ENCODE assay signal across 20 mouse cellular contexts in genomic region chr2:180154796-180155195, GRCm38 (mm10). TPM values are rescaled to one million over a fixed set of nuclear protein-coding genes. Genes with fewer than 3 reads are reported as not detected.
DNase-seq lines count a peak whose midpoint lies in the region; ATAC-seq lines count a peak whose summit lies in the region.
"Had no signal": no experiment of that assay in that cellular context is flagged by ENCODE, and none has a peak within 500 bp of the region (broad histone marks: within the 10 kb centered on the region; RNA-seq: fewer than 3 reads in every experiment).

No protein-coding gene starts in this region.

- H3K9me3 ChIP-seq in embryonic facial prominence, embryonic 14.5 days (ENCODE audit: control insufficient read depth, low read length): no peaks in the 10 kb centered on the region
- H3K9me3 ChIP-seq in embryonic facial prominence, embryonic 10.5 days: no peaks in the 10 kb centered on the region
- H3K9me3 ChIP-seq: heart, embryonic 13.5 days; limb, embryonic 10.5 days; liver, embryonic 12.5 days; megakaryocyte, embryonic 14.5 days had no signal

- no peak overlapping the region for H3K27ac ChIP-seq in embryonic facial prominence, embryonic 14.5 days (replicated peaks; ENCODE audit: low read depth, low read length)
- no peak overlapping the region for H3K27ac ChIP-seq in embryonic facial prominence, embryonic 10.5 days (replicated peaks)
- H3K27ac ChIP-seq: heart, embryonic 13.5 days; limb, embryonic 10.5 days; liver, embryonic 12.5 days had no signal

- peak; percentile 40 for DNase-seq in embryonic facial prominence, embryonic 14.5 days (ENCODE audit: low spot score)
- DNase-seq in embryonic facial prominence, embryonic 10.5 days (ENCODE audit: low spot score): no peak
- DNase-seq in left cerebral cortex, postnatal 25 days (ENCODE audit: low spot score in 2 of 2): peak; percentile 49 to 76
- no peak for DNase-seq in left cerebral cortex, adult 11 months (ENCODE audit: low spot score)
- peak; percentile 49 for DNase-seq in right cerebral cortex, postnatal 25 days
- no peak for DNase-seq in right cerebral cortex, postnatal 14 days
- peak; percentile 58 for DNase-seq in telencephalon, adult 2 months (ENCODE audit: low read depth, low spot score)
- no peak for DNase-seq in lung, postnatal 14 days
- DNase-seq: B cell, adult 2 months; thymus, adult 2 months had no signal

- ATAC-seq in embryonic facial prominence, embryonic 14.5 days (ENCODE audit: low read depth): no peak
- ATAC-seq: inflammation-experienced regulatory T-cells, adult 6 months; liver, embryonic 12.5 days had no signal

- no peaks in the 10 kb centered on the region for H3K27me3 ChIP-seq in embryonic facial prominence, embryonic 14.5 days (replicated peaks; ENCODE audit: control insufficient read depth, insufficient read depth, low read length)
- H3K27me3 ChIP-seq in embryonic facial prominence, embryonic 10.5 days (replicated peaks; ENCODE audit: low read depth, poor library complexity, severe bottlenecking): no peaks in the 10 kb centered on the region
- H3K27me3 ChIP-seq: heart, embryonic 13.5 days; liver, embryonic 12.5 days; megakaryocyte, embryonic 14.5 days had no signal

- no peak overlapping the region for H3K4me3 ChIP-seq in embryonic facial prominence, embryonic 14.5 days (ENCODE audit: low read depth, low read length)
- no peak overlapping the region for H3K4me3 ChIP-seq in embryonic facial prominence, embryonic 10.5 days
- H3K4me3 ChIP-seq: heart, embryonic 13.5 days; limb, embryonic 10.5 days; liver, embryonic 12.5 days; megakaryocyte, embryonic 14.5 days had no signal

- H3K4me1 ChIP-seq in embryonic facial prominence, embryonic 14.5 days (ENCODE audit: control insufficient read depth, insufficient read depth, low read length): no peaks in the 10 kb centered on the region
- H3K4me1 ChIP-seq in embryonic facial prominence, embryonic 10.5 days: no peaks in the 10 kb centered on the region
- H3K4me1 ChIP-seq: heart, embryonic 13.5 days; limb, embryonic 10.5 days; liver, embryonic 12.5 days; megakaryocyte, embryonic 14.5 days had no signal

- no peak overlapping the region for H3K4me2 ChIP-seq in embryonic facial prominence, embryonic 14.5 days (ENCODE audit: low read depth, low read length)
- H3K4me2 ChIP-seq: heart, embryonic 13.5 days; liver, embryonic 12.5 days had no signal

- peaks cover 83% of the 10 kb centered on the region for H3K36me3 ChIP-seq in embryonic facial prominence, embryonic 14.5 days (ENCODE audit: control insufficient read depth, insufficient read depth, low read length)
- peaks cover 78% of the 10 kb centered on the region for H3K36me3 ChIP-seq in embryonic facial prominence, embryonic 10.5 days (replicated peaks)

- 76% methylated on average over 3 of the region's 3 CpGs for WGBS in embryonic facial prominence, embryonic 14.5 days
- 84% methylated on average over 3 of the region's 3 CpGs for WGBS in embryonic facial prominence, embryonic 10.5 days

- no peak overlapping the region for H3K9ac ChIP-seq in embryonic facial prominence, embryonic 14.5 days (ENCODE audit: low read depth, low read length)
- H3K9ac ChIP-seq: heart, embryonic 13.5 days; liver, embryonic 12.5 days had no signal

- intact Hi-C loops in left cerebral cortex, postnatal 25 days (cut with DNase I): no loop called here

RNA-seq across cellular contexts. Expression of gene Adrm1, which starts 16.5 kb away (rescaled TPM):
- polyA plus RNA-seq in embryonic facial prominence, embryonic 14.5 days (2014; fragmentation: Nextera tagmentation; extraction: Ambion mirVana): 130 and 142 TPM in 2 replicates
- 264 and 272 TPM in 2 replicates for polyA plus RNA-seq in embryonic facial prominence, embryonic 10.5 days (2016; fragmentation: Nextera tagmentation; extraction: Ambion mirVana)
- 100 to 1,000 TPM in 1 of 2 experiments, 10 to 100 TPM in 1; 91.6 to 103 TPM for total RNA-seq in left cerebral cortex, postnatal 25 days (2021)

RNA-seq across cellular contexts. Expression of gene Osbpl2, which starts 35.7 kb away (rescaled TPM):
- polyA plus RNA-seq in embryonic facial prominence, embryonic 14.5 days (2014; fragmentation: Nextera tagmentation; extraction: Ambion mirVana): 37.4 and 41.5 TPM in 2 replicates
- polyA plus RNA-seq in embryonic facial prominence, embryonic 10.5 days (2016; fragmentation: Nextera tagmentation; extraction: Ambion mirVana): 23.6 and 24.9 TPM in 2 replicates
- 10 to 100 TPM; 43.9 to 47.8 TPM for total RNA-seq in left cerebral cortex, postnatal 25 days (2021)

RNA-seq across cellular contexts. Expression of gene Hrh3, which starts 50.5 kb away (rescaled TPM):
- 0.11 and 0.14 TPM in 2 replicates for polyA plus RNA-seq in embryonic facial prominence, embryonic 14.5 days (2014; fragmentation: Nextera tagmentation; extraction: Ambion mirVana)
- polyA plus RNA-seq in embryonic facial prominence, embryonic 10.5 days (2016; fragmentation: Nextera tagmentation; extraction: Ambion mirVana): 0.49 and 0.67 TPM in 2 replicates
- 10 to 100 TPM; 74.4 to 96.9 TPM for total RNA-seq in left cerebral cortex, postnatal 25 days (2021)
- total RNA-seq: gastrocnemius, adult 18-20 months; granulocyte monocyte progenitor cell, adult 5-6 weeks; hematopoietic stem cell, adult 5-6 weeks had no signal
- polyA plus RNA-seq: heart, embryonic 13.5 days; inflammation-experienced regulatory T-cells, adult 6 months; kidney, embryonic 16.5 days; limb, embryonic 10.5 days; liver, embryonic 12.5 days; lung, embryonic 16.5 days had no signal

Comparison
In these comparisons a context has a peak if more than half of its experiments do, and no peak if none do; other contexts are left out.
1. DNase-seq: peak in embryonic facial prominence, embryonic 14.5 days (single experiment), left cerebral cortex, postnatal 25 days (2 of 2), right cerebral cortex, postnatal 25 days (single experiment) and telencephalon, adult 2 months (single experiment); none in embryonic facial prominence, embryonic 10.5 days (single experiment), left cerebral cortex, adult 11 months (single experiment), right cerebral cortex, postnatal 14 days (single experiment) and lung, postnatal 14 days (single experiment).